Mouse (Mus musculus) erythroblast, embryonic 14.5 days (primary cell): ENCODE results near the gene Tapbpl.

Experiments used
- GATA1 ChIP-seq: IDR thresholded peaks from 2 replicates; pipeline ENCODE4 v1.6.1; 2012; ENCODE audit warnings: low read length, inconsistent platforms, mixed read lengths
- TAL1 ChIP-seq: IDR thresholded peaks from 3 replicates; pipeline ENCODE4 v1.6.1; 2012; ENCODE audit warnings: low read length, inconsistent platforms, mixed read lengths

DNA sequence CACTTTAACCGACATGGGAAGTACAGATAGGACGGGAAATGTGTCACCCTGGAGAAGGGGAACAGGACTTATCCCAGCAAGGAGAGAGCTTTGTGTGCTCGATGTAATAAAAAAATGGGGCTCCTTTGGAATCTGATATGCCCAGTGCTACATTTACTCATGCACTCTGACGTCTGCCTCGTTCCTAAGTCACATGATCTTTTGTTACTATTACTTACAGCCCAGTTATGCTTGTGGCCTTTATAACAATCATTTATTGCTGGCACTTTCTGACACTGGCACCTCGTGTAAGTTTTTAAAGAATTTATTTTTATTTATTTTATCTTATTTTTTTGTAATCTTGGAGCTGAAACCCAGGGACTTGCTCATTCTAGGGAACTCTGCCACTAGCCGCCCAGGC, 38.3 kb downstream of the Tapbpl start:
- no peak for TF ChIP-seq GATA1
- no peak for TF ChIP-seq TAL1
